Comparison of ENCODE assay signal across 32 mouse cellular contexts in genomic region chr17:87934326-87934725, GRCm38 (mm10). TPM values are rescaled to one million over a fixed set of nuclear protein-coding genes. Genes with fewer than 3 reads are reported as not detected.
"Had no signal": no experiment of that assay in that cellular context is flagged by ENCODE, and none has a peak within 500 bp of the region (broad histone marks: within the 10 kb centered on the region; RNA-seq: fewer than 3 reads in every experiment).

No protein-coding gene starts in this region.

- DNase-seq: gastrocnemius, adult 2 months; gastrocnemius, postnatal 10 days; gastrocnemius, postnatal 25 days; heart, adult 2 months; heart, postnatal 14 days; heart, postnatal 4 days; kidney, adult 18-20 months; kidney, adult 8-10 months; kidney, postnatal 10 days; kidney, postnatal 25 days; kidney, postnatal 4 days had no signal

- H3K27ac ChIP-seq: gastrocnemius, adult 2 months; heart, adult 2 months; heart, embryonic 13.5 days; heart, embryonic 15.5 days; hindbrain, embryonic 10.5 days; hindbrain, embryonic 12.5 days; hindbrain, embryonic 14.5 days; intestine, embryonic 15.5 days; layer of hippocampus, adult 2 months; left cerebral cortex, adult 2 months; limb, embryonic 13.5 days; limb, embryonic 15.5 days; liver, embryonic 12.5 days; liver, embryonic 14.5 days had no signal

- H3K4me1 ChIP-seq: heart, embryonic 13.5 days; heart, embryonic 15.5 days; hindbrain, embryonic 10.5 days; hindbrain, embryonic 12.5 days; intestine, embryonic 15.5 days; limb, embryonic 13.5 days; limb, embryonic 15.5 days; liver, embryonic 12.5 days had no signal

- H3K9ac ChIP-seq: heart, embryonic 13.5 days; heart, embryonic 15.5 days; hindbrain, embryonic 12.5 days; hindbrain, embryonic 14.5 days; intestine, embryonic 15.5 days; limb, embryonic 13.5 days; limb, embryonic 15.5 days; liver, embryonic 12.5 days; liver, embryonic 14.5 days had no signal

- H3K4me3 ChIP-seq: gastrocnemius, adult 2 months; heart, adult 2 months; heart, embryonic 13.5 days; heart, embryonic 15.5 days; hindbrain, embryonic 10.5 days; hindbrain, embryonic 12.5 days; intestine, embryonic 15.5 days; layer of hippocampus, adult 2 months; left cerebral cortex, adult 2 months; limb, embryonic 13.5 days; limb, embryonic 15.5 days; liver, embryonic 12.5 days had no signal

- H3K36me3 ChIP-seq: heart, embryonic 13.5 days; heart, embryonic 15.5 days; hindbrain, embryonic 10.5 days; hindbrain, embryonic 12.5 days; intestine, embryonic 15.5 days; limb, embryonic 13.5 days; limb, embryonic 15.5 days; liver, embryonic 12.5 days had no signal

- H3K27me3 ChIP-seq: heart, embryonic 13.5 days; heart, embryonic 15.5 days; hindbrain, embryonic 12.5 days; intestine, embryonic 15.5 days; limb, embryonic 13.5 days; limb, embryonic 15.5 days; liver, embryonic 12.5 days had no signal

- H3K9me3 ChIP-seq: heart, embryonic 13.5 days; heart, embryonic 15.5 days; hindbrain, embryonic 10.5 days; hindbrain, embryonic 12.5 days; intestine, embryonic 15.5 days; limb, embryonic 15.5 days; liver, embryonic 12.5 days had no signal

RNA-seq across cellular contexts. Expression of gene Rpl36-ps4, which starts 13.5 kb away (rescaled TPM):
- polyA plus RNA-seq: heart, adult 2 months; heart, embryonic 11.5 days; heart, embryonic 13.5 days; heart, embryonic 15.5 days; heart, postnatal 0 days; hindbrain, embryonic 10.5 days; hindbrain, embryonic 12.5 days; hindbrain, embryonic 14.5 days; hindbrain, embryonic 16.5 days; inflammation-experienced regulatory T-cells, adult 6 months; intestine, embryonic 15.5 days; intestine, postnatal 0 days; kidney, embryonic 14.5 days; kidney, embryonic 16.5 days; limb, embryonic 11.5 days; limb, embryonic 13.5 days; limb, embryonic 15.5 days; liver, adult 2 months; liver, embryonic 12.5 days; liver, embryonic 14.5 days had no signal
